Mouse (Mus musculus) heart, embryonic 11.5 days (tissue): ENCODE measurements around the gene Hdac10. TPM values are rescaled to one million over a fixed set of nuclear protein-coding genes. Genes with fewer than 3 reads are reported as not detected.

Experiments
- ATAC-seq: fragments of 200-750 bp; cut with Nextera tagmentation; replicated peaks from 2 replicates; pipeline ENCODE4 v1.8.0; 2017; ENCODE audit warnings: moderate library complexity; ENCODE audit not compliant: insufficient number of reproducible peaks, low FRiP score, low TSS enrichment
- H3K27ac ChIP-seq: fragments of 300-500 bp; sonication (generic); 2 replicates; pipeline ENCODE4 v1.5.1; 2014; ENCODE audit warnings: mild to moderate bottlenecking, low read depth, low read length
- H3K27me3 ChIP-seq: fragments of 300-500 bp; sonication (generic); 2 replicates; pipeline ENCODE4 v1.6.1; 2014; ENCODE audit warnings: mild to moderate bottlenecking, low read length, mixed read lengths; ENCODE audit not compliant: control insufficient read depth, insufficient read depth
- H3K36me3 ChIP-seq: fragments of 300-500 bp; sonication (generic); 2 replicates; pipeline ENCODE4 v1.6.1; 2014; ENCODE audit warnings: mild to moderate bottlenecking, low read length, moderate library complexity, mixed read lengths; ENCODE audit not compliant: control insufficient read depth, insufficient read depth
- H3K4me1 ChIP-seq: fragments of 300-500 bp; sonication (generic); 2 replicates; pipeline ENCODE4 v1.6.1; 2014; ENCODE audit warnings: low read length; ENCODE audit not compliant: control insufficient read depth, insufficient read depth
- H3K4me2 ChIP-seq: fragments of 300-500 bp; sonication (generic); 2 replicates; pipeline ENCODE4 v1.6.1; 2014; ENCODE audit warnings: mild to moderate bottlenecking, moderate library complexity
- H3K4me3 ChIP-seq: fragments of 300-500 bp; sonication (generic); 2 replicates; pipeline ENCODE4 v1.5.1; 2014; ENCODE audit warnings: low read depth, low read length
- H3K9ac ChIP-seq: fragments of 300-500 bp; sonication (generic); 2 replicates; pipeline ENCODE4 v1.6.1; 2014; ENCODE audit warnings: mild to moderate bottlenecking, low read depth, low read length, moderate library complexity
- H3K9me3 ChIP-seq: fragments of 300-500 bp; sonication (generic); replicated peaks from 2 replicates; pipeline ENCODE4 v1.6.1; 2016; ENCODE audit warnings: low read length; ENCODE audit not compliant: control insufficient read depth
- WGBS: fragments of 180-500 bp; shearing (Covaris S2); extraction: QIAGEN DNeasy Blood & Tissue Kit; methylation state at CpG from one replicate; pipeline ENCODE4 v1.1.7; 2014; ENCODE audit not compliant: insufficient replicate concordance; 5-methylcytosine and 5-hydroxymethylcytosine counted together
- polyA plus RNA-seq: library from polyadenylated mRNA; unstranded; fragments of >200 nt; fragmentation: Nextera tagmentation; extraction: Ambion mirVana; gene quantifications from 2 replicates; pipeline ENCODE4 v1.2.1, GENCODE M21; 2014

Gene Hdac10
- polyA plus RNA-seq, 1 experiment from 2014 or later = 10.5 TPM

- H3K9ac ChIP-seq = no peak overlapping the region
Measured at GRCm38 (mm10) chr15:89103921-89104320, 24.6 kb downstream of the Hdac10 start.

GRCm38 (mm10) chr15:89102646-89103045 lies 25.9 kb downstream of the Hdac10 start:
- ATAC-seq = no peak
- no peak overlapping the region for H3K27ac ChIP-seq
- H3K27me3 ChIP-seq = no peaks in the 10 kb centered on the region
- WGBS = 81% methylated on average over 5 of the region's 5 CpGs
- no peaks in the 10 kb centered on the region for H3K4me1 ChIP-seq
- H3K9me3 ChIP-seq = no peaks in the 10 kb centered on the region
- no peak overlapping the region for H3K9ac ChIP-seq
- H3K36me3 ChIP-seq = peaks cover 62% of the 10 kb centered on the region
- H3K4me3 ChIP-seq = no peak overlapping the region
- H3K4me2 ChIP-seq = no peak overlapping the region

More at GRCm38 (mm10) chr15:89103921-89104320, 24.6 kb downstream of the Hdac10 start:
- Histone ChIP-seq H3K9me3 (no peaks in the 10 kb centered on the region), H3K27ac (no peak overlapping the region), H3K4me3 (no peak overlapping the region), H3K4me2 (no peak overlapping the region), H3K36me3 (peaks cover 54% of the 10 kb centered on the region), H3K27me3 (no peaks in the 10 kb centered on the region), H3K4me1 (no peaks in the 10 kb centered on the region)
- 85% methylated on average over 10 of the region's 10 CpGs for WGBS
- ATAC-seq = no peak

GRCm38 (mm10) chr15:89100823-89101222 lies 27.7 kb downstream of the Hdac10 start:
- no peak overlapping the region for H3K9ac ChIP-seq
- H3K4me3 ChIP-seq = no peak overlapping the region
- no peaks in the 10 kb centered on the region for H3K27me3 ChIP-seq
- H3K4me2 ChIP-seq = no peak overlapping the region
- 90% methylated on average over 12 of the region's 12 CpGs for WGBS
- no peaks in the 10 kb centered on the region for H3K9me3 ChIP-seq
- H3K27ac ChIP-seq = no peak overlapping the region
- no peak for ATAC-seq
- peaks cover 70% of the 10 kb centered on the region for H3K36me3 ChIP-seq
- no peaks in the 10 kb centered on the region for H3K4me1 ChIP-seq

- H3K27me3 ChIP-seq = no peaks in the 10 kb centered on the region
- WGBS = 90% methylated on average over 7 of the region's 7 CpGs
- ATAC-seq = no peak
- no peaks in the 10 kb centered on the region for H3K4me1 ChIP-seq
- no peaks in the 10 kb centered on the region for H3K9me3 ChIP-seq
- H3K9ac ChIP-seq = no peak overlapping the region
- H3K4me3 ChIP-seq = no peak overlapping the region
- H3K27ac ChIP-seq = no peak overlapping the region
- H3K36me3 ChIP-seq = peaks cover 63% of the 10 kb centered on the region
- no peak overlapping the region for H3K4me2 ChIP-seq
Measured at GRCm38 (mm10) chr15:89098616-89099015, 29.9 kb downstream of the Hdac10 start.

- Histone ChIP-seq H3K9me3 (no peaks in the 10 kb centered on the region), H3K4me1 (no peaks in the 10 kb centered on the region), H3K36me3 (peaks cover 56% of the 10 kb centered on the region), H3K27me3 (no peaks in the 10 kb centered on the region), H3K27ac (no peak overlapping the region), H3K9ac (no peak overlapping the region), H3K4me3 (no peak overlapping the region), H3K4me2 (no peak overlapping the region)
- WGBS = 88% methylated on average over 5 of the region's 5 CpGs
- ATAC-seq = no peak
Measured at GRCm38 (mm10) chr15:89097450-89097849, 31.1 kb downstream of the Hdac10 start.

GRCm38 (mm10) chr15:89092181-89092580 lies 36.3 kb downstream of the Hdac10 start:
- WGBS = 81% methylated on average over 5 of the region's 5 CpGs
- Histone ChIP-seq H3K4me3 (no peak overlapping the region), H3K4me2 (no peak overlapping the region), H3K9ac (no peak overlapping the region), H3K9me3 (no peaks in the 10 kb centered on the region), H3K4me1 (peaks cover 10% of the 10 kb centered on the region), H3K27me3 (no peaks in the 10 kb centered on the region), H3K27ac (no peak overlapping the region), H3K36me3 (peaks cover 15% of the 10 kb centered on the region)
- ATAC-seq = no peak

- H3K4me3 ChIP-seq = no peak overlapping the region
- H3K4me2 ChIP-seq = no peak overlapping the region
- ATAC-seq = no peak
Measured at GRCm38 (mm10) chr15:89090662-89091061, 37.8 kb downstream of the Hdac10 start.

GRCm38 (mm10) chr15:89089248-89090051 lies 39.0 kb downstream of the Hdac10 start:
- peaks cover 17% of the 10 kb centered on the region for H3K36me3 ChIP-seq
- no peaks in the 10 kb centered on the region for H3K27me3 ChIP-seq
- peak; percentile 28; the same call in 1 of the 2 replicates for ATAC-seq
- WGBS = 2% methylated on average over 68 of the region's 68 CpGs
- H3K27ac ChIP-seq = peak overlapping the region; percentile 46; the same call in 1 of the 2 replicates
- H3K4me3 ChIP-seq = peak overlapping the region; percentile 98
- peaks cover 10% of the 10 kb centered on the region for H3K4me1 ChIP-seq
- H3K9me3 ChIP-seq = no peaks in the 10 kb centered on the region
- H3K9ac ChIP-seq = peak overlapping the region; percentile 87
- peak overlapping the region; percentile 99 for H3K4me2 ChIP-seq

More at GRCm38 (mm10) chr15:89090662-89091061, 37.8 kb downstream of the Hdac10 start:
- H3K27me3 ChIP-seq = no peaks in the 10 kb centered on the region
- H3K4me1 ChIP-seq = peaks cover 10% of the 10 kb centered on the region
- H3K9me3 ChIP-seq = no peaks in the 10 kb centered on the region
- H3K36me3 ChIP-seq = peaks cover 14% of the 10 kb centered on the region
- 94% methylated on average over 4 of the region's 4 CpGs for WGBS
- H3K9ac ChIP-seq = no peak overlapping the region
- H3K27ac ChIP-seq = no peak overlapping the region
